Mouse (Mus musculus) stomach, embryonic 16.5 days (tissue): Measurements from ENCODE around the gene Trappc12. TPM values are rescaled to one million over a fixed set of nuclear protein-coding genes. Genes with fewer than 3 reads are reported as not detected.

Experiments
- ATAC-seq: fragments of 200-750 bp; cut with Nextera tagmentation; 2 replicates; pipeline ENCODE4 v1.8.0; 2017; ENCODE audit warnings: moderate number of reproducible peaks, moderate TSS enrichment; ENCODE audit not compliant: insufficient read depth, low FRiP score
- H3K27ac ChIP-seq: fragments of 300-500 bp; sonication (generic); 2 replicates; pipeline ENCODE4 v1.5.1; 2014; ENCODE audit warnings: low read length
- H3K27me3 ChIP-seq: fragments of 300-500 bp; sonication (generic); 2 replicates; pipeline ENCODE4 v1.6.1; 2014; ENCODE audit warnings: low read length, control low read depth, mixed read lengths; ENCODE audit not compliant: control insufficient read depth, insufficient read depth
- H3K36me3 ChIP-seq: fragments of 300-500 bp; sonication (generic); 2 replicates; pipeline ENCODE4 v1.6.1; 2014; ENCODE audit warnings: low read length; ENCODE audit not compliant: control insufficient read depth, insufficient read depth
- H3K4me1 ChIP-seq: fragments of 300-500 bp; sonication (generic); 2 replicates; pipeline ENCODE4 v1.6.1; 2014; ENCODE audit warnings: low read length, control low read depth, mixed read lengths; ENCODE audit not compliant: control insufficient read depth, insufficient read depth
- H3K4me2 ChIP-seq: fragments of 300-500 bp; sonication (generic); 2 replicates; pipeline ENCODE4 v1.6.1; 2014; ENCODE audit warnings: low read depth, low read length, mixed read lengths
- H3K4me3 ChIP-seq: fragments of 300-500 bp; sonication (generic); replicated peaks from 2 replicates; pipeline ENCODE4 v1.5.1; 2014; ENCODE audit warnings: mild to moderate bottlenecking, low read length
- H3K9ac ChIP-seq: fragments of 300-500 bp; sonication (generic); 2 replicates; pipeline ENCODE4 v1.6.1; 2014; ENCODE audit warnings: low read length
- H3K9me3 ChIP-seq: fragments of 300-500 bp; sonication (generic); replicated peaks from 2 replicates; pipeline ENCODE4 v1.6.1; 2016; ENCODE audit warnings: low read length, control low read depth; ENCODE audit not compliant: control insufficient read depth
- WGBS: fragments of 180-500 bp; shearing (Covaris S2); extraction: QIAGEN DNeasy Blood & Tissue Kit; methylation state at CpG from one replicate; pipeline ENCODE4 v1.1.7; 2014; 5-methylcytosine and 5-hydroxymethylcytosine counted together
- polyA plus RNA-seq: library from polyadenylated mRNA; unstranded; fragments of >200 nt; fragmentation: Nextera tagmentation; extraction: Ambion mirVana; gene quantifications from 2 replicates; pipeline ENCODE4 v1.2.1, GENCODE M21; 2015

Gene Trappc12
- polyA plus RNA-seq, 1 experiment from 2014 or later, result 36.6 TPM

GRCm38 (mm10) chr12:28718106-28718505 is 32.2 kb downstream of the Trappc12 start:
- WGBS, result 96% methylated on average over 2 of the region's 2 CpGs
- Histone ChIP-seq H3K27me3 (no peaks in the 10 kb centered on the region), H3K27ac (no peak overlapping the region), H3K4me1 (no peaks in the 10 kb centered on the region), H3K4me3 (no peak overlapping the region), H3K36me3 (peaks cover 21% of the 10 kb centered on the region; the same call in 1 of the 2 replicates), H3K9ac (no peak overlapping the region), H3K9me3 (no peaks in the 10 kb centered on the region), H3K4me2 (no peak overlapping the region)
- no peak for ATAC-seq

- Histone ChIP-seq H3K9me3 (no peaks in the 10 kb centered on the region), H3K4me3 (no peak overlapping the region), H3K36me3 (peaks cover 22% of the 10 kb centered on the region; the same call in 1 of the 2 replicates), H3K4me1 (no peaks in the 10 kb centered on the region), H3K27me3 (no peaks in the 10 kb centered on the region), H3K9ac (no peak overlapping the region), H3K4me2 (no peak overlapping the region), H3K27ac (no peak overlapping the region)
- 88% methylated on average over 2 of the region's 2 CpGs for WGBS
- ATAC-seq, result no peak
Observed at GRCm38 (mm10) chr12:28717066-28717465, 33.2 kb downstream of the Trappc12 start.

- no peak overlapping the region for H3K9ac ChIP-seq
- no peak overlapping the region for H3K4me3 ChIP-seq
- no peaks in the 10 kb centered on the region for H3K27me3 ChIP-seq
- no peak overlapping the region for H3K27ac ChIP-seq
- H3K36me3 ChIP-seq, result peaks cover 11% of the 10 kb centered on the region
- ATAC-seq, result no peak
- no peaks in the 10 kb centered on the region for H3K9me3 ChIP-seq
- 80% methylated on average over 24 of the region's 24 CpGs for WGBS
- H3K4me1 ChIP-seq, result no peaks in the 10 kb centered on the region
- no peak overlapping the region for H3K4me2 ChIP-seq
Observed at GRCm38 (mm10) chr12:28714822-28715632, 35.2 kb downstream of the Trappc12 start.

GRCm38 (mm10) chr12:28710566-28711185 is 39.6 kb downstream of the Trappc12 start:
- Histone ChIP-seq H3K27me3 (no peaks in the 10 kb centered on the region), H3K4me3 (no peak overlapping the region), H3K27ac (no peak overlapping the region), H3K9ac (no peak overlapping the region), H3K9me3 (no peaks in the 10 kb centered on the region), H3K4me1 (no peaks in the 10 kb centered on the region), H3K4me2 (no peak overlapping the region), H3K36me3 (peaks cover 9% of the 10 kb centered on the region; the same call in 1 of the 2 replicates)
- no peak for ATAC-seq
- WGBS, result 84% methylated on average over 22 of the region's 22 CpGs

GRCm38 (mm10) chr12:28708154-28708553 is 42.1 kb downstream of the Trappc12 start:
- Histone ChIP-seq H3K4me1 (no peaks in the 10 kb centered on the region), H3K9me3 (no peaks in the 10 kb centered on the region), H3K36me3 (peaks cover 5% of the 10 kb centered on the region; the same call in 1 of the 2 replicates), H3K9ac (no peak overlapping the region), H3K4me3 (no peak overlapping the region), H3K27ac (no peak overlapping the region), H3K4me2 (no peak overlapping the region), H3K27me3 (no peaks in the 10 kb centered on the region)
- no peak for ATAC-seq
- WGBS, result 75% methylated on average over 4 of the region's 4 CpGs

- H3K27me3 ChIP-seq, result no peaks in the 10 kb centered on the region
- ATAC-seq, result no peak
- 80% methylated on average over 6 of the region's 6 CpGs for WGBS
- no peak overlapping the region for H3K4me3 ChIP-seq
- H3K36me3 ChIP-seq, result no peaks in the 10 kb centered on the region
- no peak overlapping the region for H3K27ac ChIP-seq
- H3K4me1 ChIP-seq, result no peaks in the 10 kb centered on the region
- H3K4me2 ChIP-seq, result no peak overlapping the region
- no peak overlapping the region for H3K9ac ChIP-seq
- H3K9me3 ChIP-seq, result no peaks in the 10 kb centered on the region
Observed at GRCm38 (mm10) chr12:28705204-28705603, 45.1 kb downstream of the Trappc12 start.

- H3K4me2 ChIP-seq, result no peak overlapping the region
- no peaks in the 10 kb centered on the region for H3K4me1 ChIP-seq
- no peaks in the 10 kb centered on the region for H3K9me3 ChIP-seq
- H3K4me3 ChIP-seq, result no peak overlapping the region
- 21% methylated on average over 12 of the region's 12 CpGs for WGBS
- no peak overlapping the region for H3K9ac ChIP-seq
- no peak overlapping the region for H3K27ac ChIP-seq
- no peaks in the 10 kb centered on the region for H3K36me3 ChIP-seq
- ATAC-seq, result no peak
- H3K27me3 ChIP-seq, result no peaks in the 10 kb centered on the region
Observed at GRCm38 (mm10) chr12:28704381-28704780, 45.9 kb downstream of the Trappc12 start.

- Histone ChIP-seq H3K9me3 (no peaks in the 10 kb centered on the region), H3K9ac (no peak overlapping the region), H3K27me3 (no peaks in the 10 kb centered on the region), H3K4me1 (no peaks in the 10 kb centered on the region), H3K4me3 (no peak overlapping the region), H3K4me2 (no peak overlapping the region), H3K27ac (no peak overlapping the region), H3K36me3 (no peaks in the 10 kb centered on the region)
- no peak for ATAC-seq
- WGBS, result 75% methylated on average over 11 of the region's 11 CpGs
Observed at GRCm38 (mm10) chr12:28701302-28701701, 49.0 kb downstream of the Trappc12 start.

- ATAC-seq, result no peak
- WGBS, result 70% methylated on average over 19 of the region's 19 CpGs
- Histone ChIP-seq H3K4me1 (no peaks in the 10 kb centered on the region), H3K9me3 (no peaks in the 10 kb centered on the region), H3K4me3 (no peak overlapping the region), H3K27me3 (no peaks in the 10 kb centered on the region), H3K27ac (no peak overlapping the region), H3K9ac (no peak overlapping the region), H3K36me3 (no peaks in the 10 kb centered on the region), H3K4me2 (no peak overlapping the region)
Observed at GRCm38 (mm10) chr12:28700561-28701025, 49.7 kb downstream of the Trappc12 start.
